Mouse (Mus musculus) E14TG2a.4 (cell line): ENCODE measurements around the gene Slpi.

ENCODE experiments used
- H3K27me3 ChIP-seq: 2 replicates; pipeline ENCODE4 v1.6.1; 2014; ENCODE audit warnings: low read length, control low read depth; ENCODE audit not compliant: insufficient read depth
- H3K36me3 ChIP-seq: 2 replicates; pipeline ENCODE4 v1.6.1; 2014; ENCODE audit warnings: low read length, control low read depth; ENCODE audit not compliant: insufficient read depth
- H3K4me1 ChIP-seq: replicated peaks from 2 replicates; pipeline ENCODE4 v1.6.1; 2014; ENCODE audit warnings: low read depth, low read length, control low read depth
- H3K4me3 ChIP-seq: replicated peaks from 2 replicates; pipeline ENCODE4 v1.5.1; 2014; ENCODE audit warnings: mild to moderate bottlenecking, low read length
- H3K9me3 ChIP-seq: 2 replicates; pipeline ENCODE4 v1.6.1; 2014; ENCODE audit warnings: low read length, control low read depth
- CTCF ChIP-seq: conservative IDR thresholded peaks from 2 replicates; pipeline ENCODE4 v1.5.1; 2014; ENCODE audit warnings: low read length
- NANOG ChIP-seq: IDR thresholded peaks from 2 replicates; pipeline ENCODE4 v1.6.1; 2014; ENCODE audit warnings: borderline replicate concordance, low read length, mixed read lengths
- POU5F1 ChIP-seq: IDR thresholded peaks from 2 replicates; pipeline ENCODE4 v1.6.1; 2014; ENCODE audit warnings: low read length, borderline replicate concordance

Gene Slpi

GRCm38 (mm10) chr2:164423464-164423863 is 34.6 kb upstream of the Slpi start:
- H3K9me3 ChIP-seq, result 0 out of 2 replicates have a peak, but pooled peaks cover 4% of the 10 kb centered on the region
- TF ChIP-seq CTCF, result no peak
- no peak for TF ChIP-seq NANOG
- no peak for TF ChIP-seq POU5F1
- peaks cover 26% of the 10 kb centered on the region for H3K27me3 ChIP-seq
- H3K4me3 ChIP-seq, result no peak overlapping the region
- H3K36me3 ChIP-seq, result peaks cover 38% of the 10 kb centered on the region
- peaks cover 59% of the 10 kb centered on the region for H3K4me1 ChIP-seq

GRCm38 (mm10) chr2:164422675-164423393 is 33.9 kb upstream of the Slpi start:
- Histone ChIP-seq H3K9me3 (0 out of 2 replicates have a peak, but pooled peaks cover 4% of the 10 kb centered on the region), H3K27me3 (peaks cover 20% of the 10 kb centered on the region), H3K36me3 (peaks cover 32% of the 10 kb centered on the region), H3K4me1 (peaks cover 58% of the 10 kb centered on the region), H3K4me3 (no peak overlapping the region)
- TF ChIP-seq POU5F1 (no peak), CTCF (no peak), NANOG (no peak)

GRCm38 (mm10) chr2:164421979-164422378 is 33.1 kb upstream of the Slpi start:
- no peak for TF ChIP-seq POU5F1
- TF ChIP-seq CTCF, result no peak
- no peak for TF ChIP-seq NANOG
- H3K4me3 ChIP-seq, result no peak overlapping the region
- H3K36me3 ChIP-seq, result peaks cover 23% of the 10 kb centered on the region
- peaks cover 56% of the 10 kb centered on the region for H3K4me1 ChIP-seq
- peaks cover 11% of the 10 kb centered on the region for H3K27me3 ChIP-seq
- H3K9me3 ChIP-seq, result 0 out of 2 replicates have a peak, but pooled peaks cover 4% of the 10 kb centered on the region

- TF ChIP-seq CTCF (no peak), POU5F1 (no peak), NANOG (no peak)
- Histone ChIP-seq H3K27me3 (peaks cover 7% of the 10 kb centered on the region; the same call in 1 of the 2 replicates), H3K36me3 (peaks cover 19% of the 10 kb centered on the region), H3K4me3 (no peak overlapping the region), H3K4me1 (peaks cover 49% of the 10 kb centered on the region), H3K9me3 (0 out of 2 replicates have a peak, but pooled peaks cover 4% of the 10 kb centered on the region)
These were observed 32.4 kb upstream of the Slpi start for GRCm38 (mm10) chr2:164421306-164421705.

GRCm38 (mm10) chr2:164419489-164419888 is 30.6 kb upstream of the Slpi start:
- Histone ChIP-seq H3K36me3 (peaks cover 17% of the 10 kb centered on the region), H3K4me3 (no peak overlapping the region), H3K27me3 (peaks cover 14% of the 10 kb centered on the region), H3K9me3 (0 out of 2 replicates have a peak, but pooled peaks cover 4% of the 10 kb centered on the region), H3K4me1 (peaks cover 35% of the 10 kb centered on the region)
- no peak for TF ChIP-seq POU5F1
- TF ChIP-seq NANOG, result no peak
- no peak for TF ChIP-seq CTCF

GRCm38 (mm10) chr2:164418308-164418875 is 29.5 kb upstream of the Slpi start:
- Histone ChIP-seq H3K9me3 (no peaks in the 10 kb centered on the region), H3K27me3 (peaks cover 23% of the 10 kb centered on the region), H3K4me3 (no peak overlapping the region), H3K4me1 (peaks cover 42% of the 10 kb centered on the region), H3K36me3 (0 out of 2 replicates have a peak, but pooled peaks cover 6% of the 10 kb centered on the region)
- TF ChIP-seq NANOG (no peak), CTCF (no peak), POU5F1 (no peak)

GRCm38 (mm10) chr2:164417198-164417597 is 28.3 kb upstream of the Slpi start:
- Histone ChIP-seq H3K4me3 (no peak overlapping the region), H3K4me1 (peaks cover 38% of the 10 kb centered on the region), H3K27me3 (peaks cover 26% of the 10 kb centered on the region), H3K36me3 (no peaks in the 10 kb centered on the region), H3K9me3 (no peaks in the 10 kb centered on the region)
- peak; percentile 51 for TF ChIP-seq CTCF
- TF ChIP-seq POU5F1, result no peak

GRCm38 (mm10) chr2:164414581-164414980 is 25.7 kb upstream of the Slpi start:
- H3K27me3 ChIP-seq, result peaks cover 41% of the 10 kb centered on the region
- no peaks in the 10 kb centered on the region for H3K9me3 ChIP-seq
- H3K4me1 ChIP-seq, result peaks cover 33% of the 10 kb centered on the region
- TF ChIP-seq NANOG, result no peak
- no peak for TF ChIP-seq CTCF
- TF ChIP-seq POU5F1, result no peak
- no peaks in the 10 kb centered on the region for H3K36me3 ChIP-seq
- peak overlapping the region; percentile 68 for H3K4me3 ChIP-seq
